Mouse (Mus musculus) cerebellum, adult 11 months (tissue): ENCODE measurements around the gene Rbks.

ENCODE experiments used
- DNase-seq: peaks from one replicate; pipeline ENCODE4 v3.0.0; 2022

Rbks gene

GRCm38 (mm10) chr5:31696971-31697643, at the start of gene Rbks:
Gene Rbks, minus strand, starts transcription at chr5:31697627.
- DNase-seq, result no peak

GRCm38 (mm10) chr5:31742521-31743031, 45.1 kb upstream of the Rbks start:
- DNase-seq, result no peak

- DNase-seq, result no peak
These were observed 44.5 kb upstream of the Rbks start for GRCm38 (mm10) chr5:31741931-31742330.

- DNase-seq, result no peak
These were observed 35.4 kb upstream of the Rbks start for GRCm38 (mm10) chr5:31732644-31733338.

GRCm38 (mm10) chr5:31727456-31727855, 30.0 kb upstream of the Rbks start:
- no peak for DNase-seq

GRCm38 (mm10) chr5:31725885-31726284, 28.5 kb upstream of the Rbks start:
- no peak for DNase-seq

GRCm38 (mm10) chr5:31724519-31724918, 27.1 kb upstream of the Rbks start:
- no peak for DNase-seq

GRCm38 (mm10) chr5:31715486-31716150, 18.2 kb upstream of the Rbks start:
- no peak for DNase-seq

GRCm38 (mm10) chr5:31713841-31714264, 16.4 kb upstream of the Rbks start:
- no peak for DNase-seq

GRCm38 (mm10) chr5:31713280-31713711, 15.9 kb upstream of the Rbks start:
- DNase-seq, result no peak

- no peak for DNase-seq
These were observed 12.0 kb upstream of the Rbks start for GRCm38 (mm10) chr5:31709389-31709788.

GRCm38 (mm10) chr5:31706826-31707225, 9.4 kb upstream of the Rbks start:
- DNase-seq, result no peak

- DNase-seq, result no peak
These were observed 7.5 kb upstream of the Rbks start for GRCm38 (mm10) chr5:31704971-31705370.

- DNase-seq, result no peak
These were observed 2.0 kb upstream of the Rbks start for GRCm38 (mm10) chr5:31699397-31699796.

- DNase-seq, result no peak
These were observed 1.5 kb upstream of the Rbks start for GRCm38 (mm10) chr5:31698931-31699330.

GRCm38 (mm10) chr5:31698297-31698726, 885 bp upstream of the Rbks start:
- peak; percentile 77 for DNase-seq

GRCm38 (mm10) chr5:31697644-31698296, 343 bp upstream of the Rbks start, which contains the start of gene Babam2:
Gene Babam2, plus strand, starts transcription at chr5:31697684.
- peak; percentile 92 for DNase-seq

GRCm38 (mm10) chr5:31693191-31693590, 4.2 kb downstream of the Rbks start:
- no peak for DNase-seq

- DNase-seq, result no peak
These were observed 9.5 kb downstream of the Rbks start for GRCm38 (mm10) chr5:31687972-31688371.

GRCm38 (mm10) chr5:31686040-31686439, 11.4 kb downstream of the Rbks start:
- no peak for DNase-seq

GRCm38 (mm10) chr5:31682305-31682704, 15.1 kb downstream of the Rbks start:
- no peak for DNase-seq

GRCm38 (mm10) chr5:31680183-31680582, 17.2 kb downstream of the Rbks start:
- no peak for DNase-seq

GRCm38 (mm10) chr5:31678000-31678399, 19.4 kb downstream of the Rbks start:
- no peak for DNase-seq
